Mouse (Mus musculus): Measurements from ENCODE around the gene Slc48a1. TPM values are rescaled to one million over a fixed set of nuclear protein-coding genes. Genes with fewer than 3 reads are reported as not detected.

Slc48a1 gene
- polyA plus RNA-seq, 1 experiment from 2014 or later: 29.2 TPM

GRCm38 (mm10) chr15:97809942-97810341 is 31.6 kb downstream of the Slc48a1 start:
- Histone ChIP-seq H3K4me1 (ENCODE audit: control insufficient read depth, insufficient read depth, low read length) (peaks cover 8% of the 10 kb centered on the region), H3K36me3 (ENCODE audit: control insufficient read depth, insufficient read depth, low read length) (peaks cover 5% of the 10 kb centered on the region), H3K4me3 (ENCODE audit: low read depth, low read length) (no peak overlapping the region), H3K27ac (ENCODE audit: low read depth, low read length) (no peak overlapping the region), H3K9me3 (ENCODE audit: control insufficient read depth, low read length) (no peaks in the 10 kb centered on the region), H3K27me3 (ENCODE audit: control insufficient read depth, insufficient read depth, low read length) (no peaks in the 10 kb centered on the region), H3K9ac (ENCODE audit: low read length) (no peak overlapping the region), H3K4me2 (ENCODE audit: low read depth) (no peak overlapping the region)
- ATAC-seq (ENCODE audit: insufficient read depth, low FRiP score, low TSS enrichment) (no peak), DNase-seq (ENCODE audit: low spot score) (no peak)
- 88% methylated on average over 5 of the region's 5 CpGs for WGBS

- H3K36me3 ChIP-seq (ENCODE audit: control insufficient read depth, insufficient read depth, low read length): peaks cover 5% of the 10 kb centered on the region
Observed at GRCm38 (mm10) chr15:97810399-97810798, 32.1 kb downstream of the Slc48a1 start.

GRCm38 (mm10) chr15:97811307-97811706 is 33.0 kb downstream of the Slc48a1 start:
- no peak overlapping the region for H3K4me2 ChIP-seq (ENCODE audit: low read depth)
- H3K27ac ChIP-seq (ENCODE audit: low read depth, low read length): no peak overlapping the region
- WGBS: 92% methylated on average over 9 of the region's 9 CpGs
- no peak for DNase-seq (ENCODE audit: low spot score)
- H3K4me1 ChIP-seq (ENCODE audit: control insufficient read depth, insufficient read depth, low read length): peaks cover 8% of the 10 kb centered on the region
- H3K9ac ChIP-seq (ENCODE audit: low read length): no peak overlapping the region
- peaks cover 5% of the 10 kb centered on the region for H3K36me3 ChIP-seq (ENCODE audit: control insufficient read depth, insufficient read depth, low read length)
- no peaks in the 10 kb centered on the region for H3K27me3 ChIP-seq (ENCODE audit: control insufficient read depth, insufficient read depth, low read length)
- no peak overlapping the region for H3K4me3 ChIP-seq (ENCODE audit: low read depth, low read length)
- H3K9me3 ChIP-seq (ENCODE audit: control insufficient read depth, low read length): no peaks in the 10 kb centered on the region
- no peak for ATAC-seq (ENCODE audit: insufficient read depth, low FRiP score, low TSS enrichment)

More at GRCm38 (mm10) chr15:97810399-97810798, 32.1 kb downstream of the Slc48a1 start:
- Histone ChIP-seq H3K27me3 (ENCODE audit: control insufficient read depth, insufficient read depth, low read length) (no peaks in the 10 kb centered on the region), H3K4me2 (ENCODE audit: low read depth) (no peak overlapping the region), H3K9ac (ENCODE audit: low read length) (no peak overlapping the region), H3K27ac (ENCODE audit: low read depth, low read length) (no peak overlapping the region), H3K4me3 (ENCODE audit: low read depth, low read length) (no peak overlapping the region), H3K9me3 (ENCODE audit: control insufficient read depth, low read length) (no peaks in the 10 kb centered on the region), H3K4me1 (ENCODE audit: control insufficient read depth, insufficient read depth, low read length) (peaks cover 8% of the 10 kb centered on the region)
- WGBS: 93% methylated on average over 5 of the region's 5 CpGs
- ATAC-seq (ENCODE audit: insufficient read depth, low FRiP score, low TSS enrichment) (no peak), DNase-seq (ENCODE audit: low spot score) (no peak)

GRCm38 (mm10) chr15:97812126-97812525 is 33.8 kb downstream of the Slc48a1 start:
- WGBS: 76% methylated on average over 6 of the region's 6 CpGs
- Histone ChIP-seq H3K4me1 (ENCODE audit: control insufficient read depth, insufficient read depth, low read length) (peaks cover 8% of the 10 kb centered on the region), H3K27me3 (ENCODE audit: control insufficient read depth, insufficient read depth, low read length) (no peaks in the 10 kb centered on the region), H3K27ac (ENCODE audit: low read depth, low read length) (no peak overlapping the region), H3K9me3 (ENCODE audit: control insufficient read depth, low read length) (no peaks in the 10 kb centered on the region), H3K9ac (ENCODE audit: low read length) (no peak overlapping the region), H3K4me2 (ENCODE audit: low read depth) (no peak overlapping the region), H3K36me3 (ENCODE audit: control insufficient read depth, insufficient read depth, low read length) (peaks cover 5% of the 10 kb centered on the region), H3K4me3 (ENCODE audit: low read depth, low read length) (no peak overlapping the region)
- DNase-seq (ENCODE audit: low spot score) (no peak), ATAC-seq (ENCODE audit: insufficient read depth, low FRiP score, low TSS enrichment) (no peak)

GRCm38 (mm10) chr15:97812875-97813274 is 34.6 kb downstream of the Slc48a1 start:
- H3K36me3 ChIP-seq (ENCODE audit: control insufficient read depth, insufficient read depth, low read length): peaks cover 3% of the 10 kb centered on the region; the same call in 1 of the 2 replicates
- no peaks in the 10 kb centered on the region for H3K9me3 ChIP-seq (ENCODE audit: control insufficient read depth, low read length)
- DNase-seq (ENCODE audit: low spot score): no peak
- H3K27ac ChIP-seq (ENCODE audit: low read depth, low read length): no peak overlapping the region
- WGBS: 68% methylated on average over 7 of the region's 7 CpGs
- peaks cover 8% of the 10 kb centered on the region for H3K4me1 ChIP-seq (ENCODE audit: control insufficient read depth, insufficient read depth, low read length)
- no peak for ATAC-seq (ENCODE audit: insufficient read depth, low FRiP score, low TSS enrichment)
- H3K4me3 ChIP-seq (ENCODE audit: low read depth, low read length): no peak overlapping the region
- H3K27me3 ChIP-seq (ENCODE audit: control insufficient read depth, insufficient read depth, low read length): no peaks in the 10 kb centered on the region
- no peak overlapping the region for H3K4me2 ChIP-seq (ENCODE audit: low read depth)
- H3K9ac ChIP-seq (ENCODE audit: low read length): no peak overlapping the region

GRCm38 (mm10) chr15:97813452-97814204 is 35.3 kb downstream of the Slc48a1 start:
- no peak overlapping the region for H3K9ac ChIP-seq (ENCODE audit: low read length)
- 58% methylated on average over 21 of the region's 21 CpGs for WGBS

GRCm38 (mm10) chr15:97814703-97815102 is 36.4 kb downstream of the Slc48a1 start:
- H3K4me2 ChIP-seq (ENCODE audit: low read depth): no peak overlapping the region
- H3K27ac ChIP-seq (ENCODE audit: low read depth, low read length): no peak overlapping the region
- DNase-seq (ENCODE audit: low spot score) (no peak), ATAC-seq (ENCODE audit: insufficient read depth, low FRiP score, low TSS enrichment) (no peak)
- H3K36me3 ChIP-seq (ENCODE audit: control insufficient read depth, insufficient read depth, low read length): peaks cover 3% of the 10 kb centered on the region; the same call in 1 of the 2 replicates
- 62% methylated on average over 5 of the region's 5 CpGs for WGBS
- no peaks in the 10 kb centered on the region for H3K27me3 ChIP-seq (ENCODE audit: control insufficient read depth, insufficient read depth, low read length)
- H3K4me3 ChIP-seq (ENCODE audit: low read depth, low read length): no peak overlapping the region
- peaks cover 8% of the 10 kb centered on the region for H3K4me1 ChIP-seq (ENCODE audit: control insufficient read depth, insufficient read depth, low read length)
- no peak overlapping the region for H3K9ac ChIP-seq (ENCODE audit: low read length)
- H3K9me3 ChIP-seq (ENCODE audit: control insufficient read depth, low read length): no peaks in the 10 kb centered on the region

More at GRCm38 (mm10) chr15:97813452-97814204, 35.3 kb downstream of the Slc48a1 start:
- ATAC-seq (ENCODE audit: insufficient read depth, low FRiP score, low TSS enrichment) (no peak), DNase-seq (ENCODE audit: low spot score) (no peak)
- H3K27ac ChIP-seq (ENCODE audit: low read depth, low read length): no peak overlapping the region
- no peak overlapping the region for H3K4me2 ChIP-seq (ENCODE audit: low read depth)
- H3K4me3 ChIP-seq (ENCODE audit: low read depth, low read length): no peak overlapping the region
- H3K4me1 ChIP-seq (ENCODE audit: control insufficient read depth, insufficient read depth, low read length): peaks cover 8% of the 10 kb centered on the region
- no peaks in the 10 kb centered on the region for H3K9me3 ChIP-seq (ENCODE audit: control insufficient read depth, low read length)
- no peaks in the 10 kb centered on the region for H3K27me3 ChIP-seq (ENCODE audit: control insufficient read depth, insufficient read depth, low read length)
- H3K36me3 ChIP-seq (ENCODE audit: control insufficient read depth, insufficient read depth, low read length): peaks cover 3% of the 10 kb centered on the region; the same call in 1 of the 2 replicates

GRCm38 (mm10) chr15:97815254-97815653 is 36.9 kb downstream of the Slc48a1 start:
- H3K27me3 ChIP-seq (ENCODE audit: control insufficient read depth, insufficient read depth, low read length): no peaks in the 10 kb centered on the region
- H3K4me3 ChIP-seq (ENCODE audit: low read depth, low read length): no peak overlapping the region
- no peaks in the 10 kb centered on the region for H3K9me3 ChIP-seq (ENCODE audit: control insufficient read depth, low read length)
- no peak overlapping the region for H3K9ac ChIP-seq (ENCODE audit: low read length)
- DNase-seq (ENCODE audit: low spot score): no peak
- ATAC-seq (ENCODE audit: insufficient read depth, low FRiP score, low TSS enrichment): no peak
- peaks cover 8% of the 10 kb centered on the region for H3K4me1 ChIP-seq (ENCODE audit: control insufficient read depth, insufficient read depth, low read length)
- WGBS: 98% methylated on average over 4 of the region's 4 CpGs
- peaks cover 3% of the 10 kb centered on the region; the same call in 1 of the 2 replicates for H3K36me3 ChIP-seq (ENCODE audit: control insufficient read depth, insufficient read depth, low read length)
- H3K4me2 ChIP-seq (ENCODE audit: low read depth): no peak overlapping the region
- no peak overlapping the region for H3K27ac ChIP-seq (ENCODE audit: low read depth, low read length)

Measured in neural tube, embryonic 11.5 days (tissue).